Mouse (Mus musculus): ENCODE data around the gene Gm12117.

DNA sequence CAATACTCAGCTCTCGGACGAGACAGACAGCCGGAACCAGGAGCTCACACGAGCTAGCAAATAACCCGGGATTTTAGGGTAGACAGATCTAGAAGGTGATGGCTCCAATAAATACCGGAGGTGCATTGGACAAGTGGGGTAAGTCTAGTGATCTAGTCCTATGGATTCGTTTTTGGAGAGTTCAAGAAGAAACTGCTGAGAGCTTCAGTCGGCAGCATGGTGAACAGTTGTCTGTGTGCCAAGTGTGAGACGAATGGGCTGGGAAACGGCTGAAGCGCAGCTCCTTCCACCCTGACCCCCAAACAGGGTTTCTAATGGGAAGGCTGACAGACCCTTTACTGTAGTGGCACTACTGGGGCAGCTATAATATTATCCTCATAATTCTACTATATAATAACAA is 22.8 kb upstream of the Gm12117 start:
- TF ChIP-seq POLR2A (IDR thresholded peaks at IDR 0.05; ENCODE audit: borderline replicate concordance, control insufficient read depth, low read depth, low read length) (no peak), CTCF (IDR thresholded peaks at IDR 0.05; ENCODE audit: control insufficient read depth, insufficient read depth, low read length) (no peak)

Data from bone marrow, adult 2 months (tissue).